In the genomic region with DNA sequence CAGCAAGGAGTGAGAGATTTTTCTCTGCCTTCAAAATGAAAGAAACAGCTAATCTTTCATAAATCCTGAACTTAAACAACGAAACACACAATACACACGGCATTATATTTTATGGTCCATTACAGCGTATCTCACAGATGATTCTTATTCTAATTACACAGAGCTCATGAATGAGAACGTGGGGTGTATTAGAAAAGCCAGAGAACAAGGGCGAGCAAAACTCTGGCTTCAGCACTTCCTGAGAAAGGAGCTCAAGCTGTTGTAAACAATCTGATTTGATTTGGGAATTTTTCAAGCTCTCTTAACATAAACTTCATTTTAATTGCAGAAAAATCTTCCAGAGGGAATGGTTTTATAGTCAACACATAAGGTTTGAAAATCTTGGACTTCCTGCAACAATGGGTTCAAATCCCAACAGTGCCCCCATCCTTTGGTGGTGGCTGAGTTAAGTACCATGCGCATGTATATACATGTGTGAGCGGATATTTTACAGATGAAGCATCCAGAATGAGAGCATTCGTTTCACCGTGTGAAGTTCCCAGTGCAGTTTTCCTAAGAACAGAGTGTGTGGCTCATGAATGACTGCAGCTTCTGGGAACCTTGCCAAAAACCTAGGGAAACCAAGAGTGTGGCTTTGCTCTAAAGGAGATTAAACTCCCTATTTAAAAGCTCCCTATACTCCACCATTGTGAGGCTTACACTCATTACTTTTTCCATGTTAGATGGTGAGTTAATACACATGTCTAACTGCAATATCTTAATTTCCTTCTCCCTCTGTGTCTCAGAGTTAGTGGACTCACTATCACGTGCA, we compare ENCODE assay signal across 9 mouse cellular contexts.
A peak's percentile ranks its signal among the peaks of the same experiment; 100 is the strongest.
DNase-seq lines count a peak whose midpoint lies in the region; ATAC-seq lines count a peak whose summit lies in the region.
"Had no signal": no experiment of that assay in that cellular context is flagged by ENCODE, and none has a peak within 500 bp of the region (broad histone marks: within the 10 kb centered on the region; RNA-seq: fewer than 3 reads in every experiment).

No protein-coding gene starts in this region.

- DNase-seq in heart, embryonic 10.5 days (ENCODE audit: low spot score) = no peak
- peak; percentile 21 for DNase-seq in R1 (ENCODE audit: low read depth, low spot score)
- DNase-seq in layer of hippocampus, adult 9-11 months = peak; percentile 48
- DNase-seq in right cerebral cortex, adult 18-20 months = peak; percentile 75
- no peak for DNase-seq in urinary bladder, adult 18-20 months (ENCODE audit: low spot score in 2 of 2)
- DNase-seq in spleen, postnatal 14 days (ENCODE audit: low spot score in 2 of 2) = no peak

- peaks cover 2% of the 10 kb centered on the region; the same call in 1 of the 2 replicates for H3K4me1 ChIP-seq in heart, embryonic 16.5 days (ENCODE audit: control insufficient read depth, insufficient read depth, low read length)
- no peaks in the 10 kb centered on the region for H3K4me1 ChIP-seq in heart, embryonic 10.5 days
- H3K4me1 ChIP-seq in forebrain, embryonic 13.5 days = peaks cover 12% of the 10 kb centered on the region

- H3K27ac ChIP-seq in heart, embryonic 16.5 days (ENCODE audit: low read length) = no peak overlapping the region
- H3K27ac ChIP-seq in heart, embryonic 10.5 days = no peak overlapping the region
- H3K27ac ChIP-seq in forebrain, embryonic 13.5 days = peak overlapping the region; percentile 25; the same call in 1 of the 2 replicates

- no peak overlapping the region for H3K4me3 ChIP-seq in heart, embryonic 16.5 days (ENCODE audit: low read length)
- H3K4me3 ChIP-seq in heart, embryonic 10.5 days = no peak overlapping the region
- no peak overlapping the region for H3K4me3 ChIP-seq in forebrain, embryonic 13.5 days

- H3K9ac ChIP-seq in heart, embryonic 16.5 days (ENCODE audit: low read length) = no peak overlapping the region
- H3K9ac ChIP-seq in forebrain, embryonic 13.5 days = no peak overlapping the region

- ATAC-seq in heart, embryonic 16.5 days (replicated peaks; ENCODE audit: extremely low read depth, insufficient read depth, low FRiP score) = peak; percentile 70
- ATAC-seq in forebrain, embryonic 13.5 days = peak; percentile 93

- H3K27me3 ChIP-seq in heart, embryonic 16.5 days (ENCODE audit: control insufficient read depth, insufficient read depth, low read length) = no peaks in the 10 kb centered on the region
- H3K27me3 ChIP-seq in heart, embryonic 10.5 days (ENCODE audit: insufficient read depth, poor library complexity, severe bottlenecking) = no peaks in the 10 kb centered on the region
- no peaks in the 10 kb centered on the region for H3K27me3 ChIP-seq in forebrain, embryonic 13.5 days

- H3K36me3 ChIP-seq in heart, embryonic 16.5 days (ENCODE audit: control insufficient read depth, insufficient read depth) = no peaks in the 10 kb centered on the region
- no peaks in the 10 kb centered on the region for H3K36me3 ChIP-seq in heart, embryonic 10.5 days
- no peaks in the 10 kb centered on the region for H3K36me3 ChIP-seq in forebrain, embryonic 13.5 days (ENCODE audit: poor library complexity, severe bottlenecking)
- H3K36me3 ChIP-seq: G1E had no signal

- no peaks in the 10 kb centered on the region for H3K9me3 ChIP-seq in heart, embryonic 16.5 days (replicated peaks; ENCODE audit: control insufficient read depth, low read length)
- H3K9me3 ChIP-seq in heart, embryonic 10.5 days = no peaks in the 10 kb centered on the region
- no peaks in the 10 kb centered on the region for H3K9me3 ChIP-seq in forebrain, embryonic 13.5 days (replicated peaks)
- H3K9me3 ChIP-seq: G1E had no signal

- no peak overlapping the region for H3K4me2 ChIP-seq in heart, embryonic 16.5 days (ENCODE audit: low read depth, low read length)
- H3K4me2 ChIP-seq in forebrain, embryonic 13.5 days = no peak overlapping the region

- 48% methylated on average over 10 of the region's 10 CpGs for WGBS in heart, embryonic 16.5 days
- whole genome bisulfite sequencing in heart, embryonic 10.5 days = 71% methylated on average over 10 of the region's 10 CpGs
- 12% methylated on average over 10 of the region's 10 CpGs for WGBS in forebrain, embryonic 13.5 days

Comparison
In these comparisons a context has a peak if more than half of its experiments do, and no peak if none do; other contexts are left out.
1. DNase-seq: peak in R1 (single experiment), layer of hippocampus, adult 9-11 months (single experiment) and right cerebral cortex, adult 18-20 months (single experiment); none in heart, embryonic 10.5 days (single experiment), urinary bladder, adult 18-20 months (0 of 2) and spleen, postnatal 14 days (0 of 2).